Comparison of ENCODE assay signal across 24 mouse cellular contexts in the genomic region with DNA sequence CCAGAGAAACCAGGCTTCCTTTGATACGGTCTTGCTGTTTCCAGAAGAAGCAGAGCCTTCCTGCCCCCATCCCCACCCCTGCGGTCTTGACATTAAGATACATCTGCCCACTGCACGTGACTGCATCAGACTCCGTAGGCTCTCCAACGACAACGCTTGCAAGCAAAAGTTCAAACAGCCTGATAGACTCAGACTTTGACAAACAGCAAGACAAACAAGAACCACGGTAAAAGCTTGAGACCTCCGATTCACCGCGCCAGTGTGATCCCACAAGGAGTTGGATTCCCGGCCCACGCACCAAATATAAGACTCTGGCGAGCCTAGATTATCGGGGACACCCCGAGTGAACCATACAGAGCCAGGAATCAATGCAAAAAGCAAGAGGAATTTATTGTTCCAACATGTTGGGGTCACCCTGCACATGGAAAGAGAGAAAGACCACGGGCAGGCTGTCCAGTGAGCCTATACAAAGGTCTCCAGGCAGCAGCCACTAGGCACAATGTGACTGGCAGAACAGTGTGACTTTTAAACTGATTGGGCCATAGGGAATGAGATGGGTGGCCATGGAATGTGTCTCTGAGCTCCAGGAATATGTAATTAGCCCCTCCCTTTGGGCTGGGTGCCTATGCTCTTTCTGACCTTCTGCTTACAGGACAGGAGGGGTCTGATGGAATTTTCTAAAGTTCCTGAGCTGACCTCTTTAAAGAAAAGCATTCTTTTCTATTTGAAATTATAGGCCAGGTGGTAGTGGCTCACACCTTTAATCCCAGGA. TPM values are rescaled to one million over a fixed set of nuclear protein-coding genes. Genes with fewer than 3 reads are reported as not detected.
"Had no signal": no experiment of that assay in that cellular context is flagged by ENCODE, and none has a peak within 500 bp of the region (broad histone marks: within the 10 kb centered on the region; RNA-seq: fewer than 3 reads in every experiment).

No protein-coding gene starts in this region.

- ATAC-seq: liver, embryonic 12.5 days; midbrain, embryonic 13.5 days; midbrain, embryonic 16.5 days had no signal

- H3K4me2 ChIP-seq: limb, embryonic 13.5 days; liver, embryonic 12.5 days; liver, embryonic 15.5 days; lung, embryonic 15.5 days; midbrain, embryonic 13.5 days; neural tube, embryonic 13.5 days had no signal

- H3K36me3 ChIP-seq: limb, embryonic 10.5 days; limb, embryonic 13.5 days; liver, embryonic 12.5 days; liver, embryonic 15.5 days; lung, embryonic 15.5 days; midbrain, embryonic 10.5 days; midbrain, embryonic 13.5 days; neural tube, embryonic 13.5 days had no signal

- H3K9me3 ChIP-seq: limb, embryonic 10.5 days; limb, embryonic 13.5 days; liver, embryonic 12.5 days; liver, embryonic 15.5 days; lung, embryonic 15.5 days; megakaryocyte, embryonic 14.5 days; midbrain, embryonic 10.5 days; midbrain, embryonic 13.5 days; neural tube, embryonic 13.5 days had no signal

- H3K9ac ChIP-seq: limb, embryonic 13.5 days; liver, embryonic 12.5 days; liver, embryonic 15.5 days; lung, embryonic 15.5 days; midbrain, embryonic 13.5 days; neural tube, embryonic 13.5 days had no signal

- H3K4me1 ChIP-seq: limb, embryonic 10.5 days; limb, embryonic 13.5 days; liver, embryonic 12.5 days; liver, embryonic 15.5 days; lung, embryonic 15.5 days; megakaryocyte, embryonic 14.5 days; midbrain, embryonic 10.5 days; midbrain, embryonic 13.5 days had no signal

- H3K27ac ChIP-seq: limb, embryonic 10.5 days; limb, embryonic 13.5 days; liver, embryonic 12.5 days; liver, embryonic 15.5 days; lung, embryonic 15.5 days; midbrain, embryonic 10.5 days; midbrain, embryonic 13.5 days; neural tube, embryonic 13.5 days had no signal

- DNase-seq: kidney, postnatal 14 days; kidney, postnatal 4 days; layer of hippocampus, adult 9-11 months; liver; lung, adult 18-20 months; lung, postnatal 10 days; lung, postnatal 36 days; thymus, adult 18-20 months; thymus, postnatal 36 days had no signal

- H3K4me3 ChIP-seq: limb, embryonic 10.5 days; limb, embryonic 13.5 days; liver, embryonic 12.5 days; liver, embryonic 15.5 days; lung, embryonic 15.5 days; megakaryocyte, embryonic 14.5 days; midbrain, embryonic 10.5 days; midbrain, embryonic 13.5 days; myocyte; neural tube, embryonic 13.5 days had no signal

RNA-seq across cellular contexts. Expression of a gene that starts 5.6 kb away (rescaled TPM):
- total RNA-seq: monocyte, adult 5-6 weeks; neutrophil, adult 5-6 weeks had no signal
- polyA plus RNA-seq: liver, embryonic 15.5 days; midbrain, embryonic 10.5 days; myocyte; stomach, embryonic 16.5 days; urinary bladder, adult 2 months had no signal
